Mouse (Mus musculus) heart, embryonic 11.5 days (tissue): ENCODE measurements around the gene Nek1. TPM values are rescaled to one million over a fixed set of nuclear protein-coding genes. Genes with fewer than 3 reads are reported as not detected.

Experiments used
- ATAC-seq: fragments of 200-750 bp; cut with Nextera tagmentation; replicated peaks from 2 replicates; pipeline ENCODE4 v1.8.0; 2017; ENCODE audit warnings: moderate library complexity; ENCODE audit not compliant: insufficient number of reproducible peaks, low FRiP score, low TSS enrichment
- H3K27ac ChIP-seq: fragments of 300-500 bp; sonication (generic); 2 replicates; pipeline ENCODE4 v1.5.1; 2014; ENCODE audit warnings: mild to moderate bottlenecking, low read depth, low read length
- H3K27me3 ChIP-seq: fragments of 300-500 bp; sonication (generic); 2 replicates; pipeline ENCODE4 v1.6.1; 2014; ENCODE audit warnings: mild to moderate bottlenecking, low read length, mixed read lengths; ENCODE audit not compliant: control insufficient read depth, insufficient read depth
- H3K36me3 ChIP-seq: fragments of 300-500 bp; sonication (generic); 2 replicates; pipeline ENCODE4 v1.6.1; 2014; ENCODE audit warnings: mild to moderate bottlenecking, low read length, moderate library complexity, mixed read lengths; ENCODE audit not compliant: control insufficient read depth, insufficient read depth
- H3K4me1 ChIP-seq: fragments of 300-500 bp; sonication (generic); 2 replicates; pipeline ENCODE4 v1.6.1; 2014; ENCODE audit warnings: low read length; ENCODE audit not compliant: control insufficient read depth, insufficient read depth
- H3K4me2 ChIP-seq: fragments of 300-500 bp; sonication (generic); 2 replicates; pipeline ENCODE4 v1.6.1; 2014; ENCODE audit warnings: mild to moderate bottlenecking, moderate library complexity
- H3K4me3 ChIP-seq: fragments of 300-500 bp; sonication (generic); 2 replicates; pipeline ENCODE4 v1.5.1; 2014; ENCODE audit warnings: low read depth, low read length
- H3K9ac ChIP-seq: fragments of 300-500 bp; sonication (generic); 2 replicates; pipeline ENCODE4 v1.6.1; 2014; ENCODE audit warnings: mild to moderate bottlenecking, low read depth, low read length, moderate library complexity
- H3K9me3 ChIP-seq: fragments of 300-500 bp; sonication (generic); replicated peaks from 2 replicates; pipeline ENCODE4 v1.6.1; 2016; ENCODE audit warnings: low read length; ENCODE audit not compliant: control insufficient read depth
- WGBS: fragments of 180-500 bp; shearing (Covaris S2); extraction: QIAGEN DNeasy Blood & Tissue Kit; methylation state at CpG from one replicate; pipeline ENCODE4 v1.1.7; 2014; ENCODE audit not compliant: insufficient replicate concordance; 5-methylcytosine and 5-hydroxymethylcytosine counted together
- polyA plus RNA-seq: library from polyadenylated mRNA; unstranded; fragments of >200 nt; fragmentation: Nextera tagmentation; extraction: Ambion mirVana; gene quantifications from 2 replicates; pipeline ENCODE4 v1.2.1, GENCODE M21; 2014

The Nek1 gene
- polyA plus RNA-seq, 1 experiment from 2014 or later: 16.4 TPM

DNA sequence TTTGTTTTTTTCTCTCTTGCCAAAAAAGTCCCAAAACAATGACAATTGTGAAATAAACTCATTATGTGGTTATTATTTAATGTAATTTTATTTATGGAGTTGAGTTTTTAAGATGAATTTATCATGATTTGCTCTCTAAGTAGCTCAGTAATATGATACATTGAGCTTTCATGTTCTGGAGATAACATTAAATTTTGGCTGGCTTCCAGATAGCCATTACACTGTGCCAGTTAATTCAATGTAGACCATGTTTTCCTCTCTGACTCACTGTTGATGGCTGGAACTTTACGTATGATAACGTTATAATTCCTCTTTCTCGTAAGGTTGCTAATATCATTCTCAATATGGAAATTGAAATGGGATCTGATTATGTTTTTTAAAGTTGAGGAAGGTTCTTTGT lies 3.5 kb downstream of the Nek1 start:
- Histone ChIP-seq H3K4me3 (no peak overlapping the region), H3K4me1 (peaks cover 4% of the 10 kb centered on the region), H3K4me2 (no peak overlapping the region), H3K9me3 (peaks cover 4% of the 10 kb centered on the region; the same call in 1 of the 2 replicates), H3K9ac (no peak overlapping the region), H3K27me3 (no peaks in the 10 kb centered on the region), H3K36me3 (no peaks in the 10 kb centered on the region), H3K27ac (no peak overlapping the region)
- 73% methylated on average over 3 of the region's 3 CpGs for WGBS
- ATAC-seq: no peak

DNA sequence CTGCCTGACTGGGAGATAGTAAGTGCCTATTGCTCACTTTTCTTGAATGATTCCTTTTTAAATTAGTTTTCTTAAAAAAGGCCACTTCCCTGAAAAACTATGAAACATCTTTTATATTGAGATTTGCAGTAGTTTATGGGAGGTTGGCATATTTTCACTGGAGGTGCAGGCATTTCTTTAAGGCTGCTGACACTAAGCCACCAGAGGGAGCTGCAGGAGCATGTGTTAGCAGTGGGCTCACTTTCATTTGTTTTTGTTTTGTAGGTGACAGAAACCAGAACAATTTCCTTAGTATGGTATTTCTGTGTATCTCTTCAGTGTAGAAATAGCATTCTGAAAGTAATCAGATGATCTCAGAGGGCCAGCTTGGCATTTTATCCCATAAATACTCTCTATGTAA lies 49.0 kb downstream of the Nek1 start:
- Histone ChIP-seq H3K27ac (no peak overlapping the region), H3K4me3 (no peak overlapping the region), H3K4me2 (no peak overlapping the region), H3K27me3 (no peaks in the 10 kb centered on the region), H3K9me3 (no peaks in the 10 kb centered on the region), H3K4me1 (no peaks in the 10 kb centered on the region), H3K9ac (no peak overlapping the region), H3K36me3 (no peaks in the 10 kb centered on the region; the same call in 1 of the 2 replicates)
- no peak for ATAC-seq

DNA sequence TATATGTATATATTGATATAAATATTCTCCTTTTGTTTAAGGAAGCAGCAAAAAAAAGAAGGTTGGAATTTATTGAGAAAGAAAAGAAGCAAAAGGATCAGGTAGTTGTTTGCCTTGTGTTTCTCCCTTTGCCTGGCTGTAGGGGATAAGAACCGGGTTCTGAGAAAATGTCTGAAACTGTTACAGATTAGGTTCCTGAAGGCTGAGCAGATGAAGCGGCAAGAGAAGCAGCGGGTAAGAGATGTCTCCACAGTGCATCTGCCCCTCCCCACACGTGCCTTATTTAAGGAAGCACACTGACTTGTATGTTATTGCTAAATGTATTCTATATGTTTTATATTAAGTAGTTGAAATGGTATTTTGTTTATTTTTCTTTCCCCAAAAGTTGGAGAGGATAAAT lies 50.9 kb downstream of the Nek1 start:
- Histone ChIP-seq H3K4me3 (no peak overlapping the region), H3K9me3 (no peaks in the 10 kb centered on the region), H3K4me1 (no peaks in the 10 kb centered on the region), H3K4me2 (no peak overlapping the region), H3K27me3 (no peaks in the 10 kb centered on the region), H3K9ac (no peak overlapping the region), H3K36me3 (no peaks in the 10 kb centered on the region), H3K27ac (no peak overlapping the region)
- ATAC-seq: no peak
- 68% methylated on average over 4 of the region's 4 CpGs for WGBS

DNA sequence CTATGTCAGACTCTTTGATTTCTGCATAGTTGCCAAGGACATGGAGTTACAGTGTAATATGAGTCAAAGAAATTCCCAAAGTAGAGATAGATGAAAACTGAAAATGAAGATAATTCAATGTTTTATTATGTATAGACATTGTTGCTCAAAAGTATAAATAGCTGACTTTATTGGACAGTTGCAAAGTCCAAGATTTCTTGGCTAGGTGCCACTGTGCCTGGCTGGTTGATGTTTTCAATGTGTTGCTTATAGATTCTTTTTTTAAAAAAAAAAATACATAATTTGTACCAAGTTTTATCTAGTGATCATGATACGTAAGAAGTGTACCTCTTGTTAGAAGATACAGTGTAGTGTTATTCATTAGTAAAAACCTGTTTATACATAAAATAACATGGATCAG lies 53.8 kb downstream of the Nek1 start:
- no peaks in the 10 kb centered on the region for H3K27me3 ChIP-seq
- no peak overlapping the region for H3K27ac ChIP-seq
- no peaks in the 10 kb centered on the region for H3K4me1 ChIP-seq
- no peak overlapping the region for H3K4me2 ChIP-seq
- no peak overlapping the region for H3K9ac ChIP-seq
- ATAC-seq: no peak
- no peaks in the 10 kb centered on the region for H3K9me3 ChIP-seq
- H3K36me3 ChIP-seq: no peaks in the 10 kb centered on the region
- H3K4me3 ChIP-seq: no peak overlapping the region
- 91% methylated on average over 1 of the region's 1 CpGs for WGBS

DNA sequence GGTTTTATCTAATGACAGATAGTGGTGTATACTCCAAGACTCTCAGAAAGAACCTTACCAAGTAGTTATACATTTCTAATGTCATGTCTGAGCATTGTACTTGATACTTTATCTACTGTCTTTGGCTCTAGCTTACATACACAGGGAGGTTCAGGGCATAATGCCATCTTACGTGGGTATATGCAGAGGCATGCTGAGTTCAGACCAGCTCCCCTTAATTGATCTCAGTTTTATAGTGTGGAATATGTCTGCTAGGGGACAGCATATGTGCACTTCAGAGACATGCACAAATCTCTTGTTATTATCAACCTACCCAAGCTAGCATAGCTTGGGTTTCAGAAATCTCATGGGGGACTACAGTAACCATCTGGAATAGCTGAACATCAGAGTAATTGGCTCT lies 60.0 kb downstream of the Nek1 start:
- no peak for ATAC-seq
- no peak overlapping the region for H3K4me3 ChIP-seq
- 89% methylated on average over 1 of the region's 1 CpGs for WGBS
- H3K4me2 ChIP-seq: no peak overlapping the region
- H3K36me3 ChIP-seq: no peaks in the 10 kb centered on the region
- H3K27me3 ChIP-seq: no peaks in the 10 kb centered on the region
- no peak overlapping the region for H3K27ac ChIP-seq
- H3K4me1 ChIP-seq: no peaks in the 10 kb centered on the region
- no peak overlapping the region for H3K9ac ChIP-seq
- no peaks in the 10 kb centered on the region for H3K9me3 ChIP-seq

- no peaks in the 10 kb centered on the region for H3K9me3 ChIP-seq
- no peak overlapping the region for H3K27ac ChIP-seq
- no peaks in the 10 kb centered on the region for H3K4me1 ChIP-seq
- H3K36me3 ChIP-seq: no peaks in the 10 kb centered on the region
- H3K4me3 ChIP-seq: no peak overlapping the region
- no peak overlapping the region for H3K9ac ChIP-seq
- no peak overlapping the region for H3K4me2 ChIP-seq
- no peak for ATAC-seq
- whole genome bisulfite sequencing: 88% methylated on average over 5 of the region's 5 CpGs
- H3K27me3 ChIP-seq: no peaks in the 10 kb centered on the region
Observed at GRCm38 (mm10) chr8:61054313-61054712, 61.3 kb downstream of the Nek1 start.

GRCm38 (mm10) chr8:61056997-61057396 lies 64.0 kb downstream of the Nek1 start:
- Histone ChIP-seq H3K27me3 (no peaks in the 10 kb centered on the region), H3K4me1 (no peaks in the 10 kb centered on the region), H3K4me2 (no peak overlapping the region), H3K27ac (no peak overlapping the region), H3K36me3 (no peaks in the 10 kb centered on the region), H3K9ac (no peak overlapping the region), H3K4me3 (no peak overlapping the region), H3K9me3 (no peaks in the 10 kb centered on the region)
- ATAC-seq: no peak
- WGBS: 83% methylated on average over 3 of the region's 3 CpGs

DNA sequence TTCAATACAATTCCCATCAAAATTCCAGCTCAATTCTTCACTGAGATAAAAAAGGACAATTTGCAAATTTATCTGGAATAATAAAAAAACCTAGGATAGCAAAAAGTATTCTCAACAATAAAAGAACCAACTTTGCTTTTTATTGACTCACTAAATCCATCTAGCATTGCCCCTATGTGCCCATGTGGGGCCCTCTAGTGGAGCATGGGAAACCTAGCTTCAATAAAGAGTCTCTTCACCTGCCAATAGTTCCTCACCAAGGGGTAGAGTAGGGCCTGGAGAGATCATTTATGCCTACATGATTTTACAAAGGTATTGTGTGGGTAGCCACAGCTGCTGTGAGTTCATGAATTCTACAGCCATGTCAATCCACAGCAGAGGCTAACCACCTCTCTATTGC lies 66.1 kb downstream of the Nek1 start:
- Histone ChIP-seq H3K9ac (no peak overlapping the region), H3K27ac (no peak overlapping the region), H3K27me3 (no peaks in the 10 kb centered on the region), H3K4me1 (no peaks in the 10 kb centered on the region), H3K4me3 (no peak overlapping the region), H3K9me3 (no peaks in the 10 kb centered on the region), H3K36me3 (no peaks in the 10 kb centered on the region), H3K4me2 (no peak overlapping the region)
- no peak for ATAC-seq

DNA sequence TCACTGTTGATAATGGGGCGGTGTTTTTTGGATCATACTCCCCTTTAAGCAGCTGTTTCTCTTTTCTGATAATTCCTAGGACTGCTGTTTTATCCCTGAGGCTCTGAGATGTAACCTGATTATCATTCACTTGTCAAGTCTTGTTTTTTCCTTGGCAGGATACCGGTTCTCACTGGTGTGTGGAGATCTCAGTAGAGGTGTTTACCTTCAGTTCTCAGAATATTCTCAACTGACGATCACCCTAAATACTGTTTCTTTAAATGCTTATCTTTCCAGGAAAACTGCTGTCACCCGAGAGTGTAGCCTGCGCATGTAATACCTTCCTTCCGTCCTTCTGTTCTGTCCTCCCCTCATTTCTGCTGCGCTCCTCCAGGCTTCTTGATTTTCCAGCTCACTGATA lies 67.4 kb downstream of the Nek1 start:
- ATAC-seq: no peak
- Histone ChIP-seq H3K36me3 (no peaks in the 10 kb centered on the region), H3K4me1 (no peaks in the 10 kb centered on the region), H3K27me3 (no peaks in the 10 kb centered on the region), H3K4me3 (no peak overlapping the region), H3K9me3 (no peaks in the 10 kb centered on the region), H3K4me2 (peak overlapping the region; percentile 17), H3K9ac (no peak overlapping the region), H3K27ac (no peak overlapping the region)
- WGBS: 41% methylated on average over 7 of the region's 7 CpGs
